25 mouse cellular contexts compared by ENCODE assay signal in the genomic region with DNA sequence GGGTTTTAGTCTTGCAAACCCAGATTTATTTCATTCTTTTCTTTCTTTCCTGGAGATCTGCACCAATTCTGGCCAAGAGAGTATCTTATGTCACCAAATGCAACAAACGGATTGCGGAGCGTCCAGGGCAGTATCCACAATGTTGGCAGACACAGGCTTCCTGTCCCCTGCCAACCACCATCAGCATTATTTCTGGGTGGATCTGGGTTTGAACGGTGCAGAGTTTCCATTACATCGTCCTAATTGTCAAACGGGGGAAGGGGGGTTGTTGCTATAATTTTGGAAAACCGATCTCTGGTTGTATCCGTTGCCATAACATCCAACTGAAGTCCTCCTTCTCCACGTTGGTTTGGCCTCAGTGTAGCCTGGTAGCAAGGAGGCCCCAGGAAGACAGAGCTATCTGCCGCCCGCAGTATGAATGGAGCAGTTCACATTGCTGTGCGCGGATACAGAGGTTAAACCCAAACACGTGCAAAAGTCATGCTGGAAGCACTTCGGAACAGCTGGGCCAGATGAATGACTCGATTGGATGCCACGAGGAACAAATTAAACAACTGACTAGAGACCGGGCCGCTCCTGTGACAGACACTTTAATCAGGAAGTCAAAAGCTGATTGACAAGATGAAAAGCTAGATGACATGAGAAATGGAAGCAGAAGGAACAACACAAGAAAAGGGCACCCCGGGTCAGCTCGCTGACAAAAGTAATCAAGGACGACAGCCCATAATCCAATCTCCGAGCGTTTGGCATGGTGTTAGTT.
A peak's percentile ranks its signal among the peaks of the same experiment; 100 is the strongest.
DNase-seq lines count a peak whose midpoint lies in the region; ATAC-seq lines count a peak whose summit lies in the region.
"Had no signal": no experiment of that assay in that cellular context is flagged by ENCODE, and none has a peak within 500 bp of the region (broad histone marks: within the 10 kb centered on the region; RNA-seq: fewer than 3 reads in every experiment).

No protein-coding gene starts in this region.

- H3K4me1 ChIP-seq in hindbrain, embryonic 11.5 days (replicated peaks; ENCODE audit: control insufficient read depth, insufficient read depth, low read length), result no peaks in the 10 kb centered on the region
- no peaks in the 10 kb centered on the region for H3K4me1 ChIP-seq in hindbrain, embryonic 14.5 days (replicated peaks; ENCODE audit: control insufficient read depth, insufficient read depth, low read length)
- H3K4me1 ChIP-seq in embryonic facial prominence, embryonic 11.5 days (ENCODE audit: control insufficient read depth, insufficient read depth, low read length), result no peaks in the 10 kb centered on the region
- no peaks in the 10 kb centered on the region for H3K4me1 ChIP-seq in limb, embryonic 11.5 days (ENCODE audit: control insufficient read depth, insufficient read depth, low read length)
- H3K4me1 ChIP-seq: forebrain, embryonic 13.5 days; heart, embryonic 13.5 days had no signal

- no peak overlapping the region for H3K4me2 ChIP-seq in hindbrain, embryonic 11.5 days (replicated peaks; ENCODE audit: low read depth, low read length)
- H3K4me2 ChIP-seq in hindbrain, embryonic 14.5 days (replicated peaks), result no peak overlapping the region
- H3K4me2 ChIP-seq in embryonic facial prominence, embryonic 11.5 days (ENCODE audit: low read depth, low read length), result no peak overlapping the region
- no peak overlapping the region for H3K4me2 ChIP-seq in limb, embryonic 11.5 days (ENCODE audit: low read depth, severe bottlenecking)
- H3K4me2 ChIP-seq: forebrain, embryonic 13.5 days; heart, embryonic 13.5 days; liver, embryonic 11.5 days had no signal

- no peak overlapping the region for H3K4me3 ChIP-seq in hindbrain, embryonic 11.5 days (ENCODE audit: low read depth, low read length)
- H3K4me3 ChIP-seq in hindbrain, embryonic 14.5 days (replicated peaks; ENCODE audit: low read length), result no peak overlapping the region
- H3K4me3 ChIP-seq in embryonic facial prominence, embryonic 11.5 days (ENCODE audit: low read depth, low read length), result no peak overlapping the region
- H3K4me3 ChIP-seq in limb, embryonic 11.5 days (ENCODE audit: low read depth, low read length), result no peak overlapping the region
- H3K4me3 ChIP-seq: forebrain, embryonic 13.5 days; heart, embryonic 13.5 days; myocyte had no signal

- peak; percentile 35 for DNase-seq in embryo, embryonic 10 days (ENCODE audit: low spot score)
- DNase-seq in embryo, embryonic 9.5 days (ENCODE audit: extremely low spot score), result no peak
- DNase-seq in hindbrain, embryonic 11.5 days (ENCODE audit: low spot score), result peak; percentile 22
- no peak for DNase-seq in hindbrain, embryonic 14.5 days (ENCODE audit: low spot score)
- peak; percentile 88 for DNase-seq in embryonic facial prominence, embryonic 11.5 days (ENCODE audit: low spot score)
- DNase-seq in limb, embryonic 11.5 days (ENCODE audit: low spot score), result peak; percentile 42
- DNase-seq in Muller cell, postnatal 12 days (ENCODE audit: inconsistent ontology term), result no peak
- DNase-seq in layer of hippocampus, adult 18-20 months (ENCODE audit: low spot score in 2 of 2), result no peak
- DNase-seq: adrenal gland, postnatal 10 days; cerebellum, postnatal 25 days; gastrocnemius, postnatal 36 days; heart, postnatal 4 days; kidney, adult 18-20 months; layer of hippocampus, postnatal 36 days; lung, adult 2 months; lung, postnatal 36 days; right cerebral cortex, postnatal 14 days; spleen, adult 18-20 months; thymus, postnatal 25 days had no signal

- 70% methylated on average over 24 of the region's 24 CpGs for WGBS in hindbrain, embryonic 11.5 days
- 75% methylated on average over 24 of the region's 24 CpGs for WGBS in hindbrain, embryonic 14.5 days
- 37% methylated on average over 24 of the region's 24 CpGs for WGBS in embryonic facial prominence, embryonic 11.5 days
- 74% methylated on average over 24 of the region's 24 CpGs for WGBS in limb, embryonic 11.5 days

- no peaks in the 10 kb centered on the region for H3K27me3 ChIP-seq in hindbrain, embryonic 11.5 days (ENCODE audit: control insufficient read depth, insufficient read depth, low read length)
- H3K27me3 ChIP-seq in hindbrain, embryonic 14.5 days (ENCODE audit: control insufficient read depth, insufficient read depth, low read length), result no peaks in the 10 kb centered on the region
- no peaks in the 10 kb centered on the region for H3K27me3 ChIP-seq in embryonic facial prominence, embryonic 11.5 days (ENCODE audit: control insufficient read depth, insufficient read depth, low read length)
- no peaks in the 10 kb centered on the region for H3K27me3 ChIP-seq in limb, embryonic 11.5 days (ENCODE audit: control insufficient read depth, insufficient read depth, low read length)
- H3K27me3 ChIP-seq: forebrain, embryonic 13.5 days; heart, embryonic 13.5 days; Patski had no signal

- no peak for ATAC-seq in hindbrain, embryonic 11.5 days (ENCODE audit: low FRiP score)
- ATAC-seq in hindbrain, embryonic 14.5 days (ENCODE audit: low FRiP score), result no peak
- ATAC-seq in embryonic facial prominence, embryonic 11.5 days (replicated peaks; ENCODE audit: insufficient number of reproducible peaks, low FRiP score, low TSS enrichment, low read depth), result peak; percentile 81
- no peak for ATAC-seq in limb, embryonic 11.5 days (ENCODE audit: insufficient number of reproducible peaks, low FRiP score, low TSS enrichment, low read depth)
- ATAC-seq: forebrain, embryonic 13.5 days; Patski had no signal

- H3K9ac ChIP-seq in hindbrain, embryonic 11.5 days (ENCODE audit: low read depth, low read length), result no peak overlapping the region
- no peak overlapping the region for H3K9ac ChIP-seq in hindbrain, embryonic 14.5 days
- H3K9ac ChIP-seq in embryonic facial prominence, embryonic 11.5 days (replicated peaks; ENCODE audit: low read length), result no peak overlapping the region
- no peak overlapping the region for H3K9ac ChIP-seq in limb, embryonic 11.5 days (ENCODE audit: low read length)
- H3K9ac ChIP-seq: forebrain, embryonic 13.5 days; heart, embryonic 13.5 days had no signal

- no peak overlapping the region for H3K27ac ChIP-seq in hindbrain, embryonic 11.5 days (ENCODE audit: low read depth, low read length)
- H3K27ac ChIP-seq in hindbrain, embryonic 14.5 days, result no peak overlapping the region
- H3K27ac ChIP-seq in embryonic facial prominence, embryonic 11.5 days (replicated peaks; ENCODE audit: low read depth, low read length), result no peak overlapping the region
- no peak overlapping the region for H3K27ac ChIP-seq in limb, embryonic 11.5 days (replicated peaks; ENCODE audit: low read depth, low read length)
- H3K27ac ChIP-seq: forebrain, embryonic 13.5 days; heart, embryonic 13.5 days; kidney, postnatal 0 days had no signal

- no peaks in the 10 kb centered on the region for H3K36me3 ChIP-seq in hindbrain, embryonic 11.5 days (ENCODE audit: control insufficient read depth, insufficient read depth, low read length)
- H3K36me3 ChIP-seq in hindbrain, embryonic 14.5 days (replicated peaks; ENCODE audit: control insufficient read depth, insufficient read depth), result no peaks in the 10 kb centered on the region
- no peaks in the 10 kb centered on the region for H3K36me3 ChIP-seq in embryonic facial prominence, embryonic 11.5 days (replicated peaks; ENCODE audit: control insufficient read depth, insufficient read depth, low read depth, low read length)
- H3K36me3 ChIP-seq in limb, embryonic 11.5 days (ENCODE audit: control insufficient read depth, insufficient read depth, low read length), result no peaks in the 10 kb centered on the region
- H3K36me3 ChIP-seq: heart, embryonic 13.5 days had no signal

- no peaks in the 10 kb centered on the region for H3K9me3 ChIP-seq in hindbrain, embryonic 11.5 days (ENCODE audit: control insufficient read depth, low read length)
- H3K9me3 ChIP-seq in hindbrain, embryonic 14.5 days (ENCODE audit: control insufficient read depth, low read length), result no peaks in the 10 kb centered on the region
- no peaks in the 10 kb centered on the region for H3K9me3 ChIP-seq in embryonic facial prominence, embryonic 11.5 days (replicated peaks; ENCODE audit: control insufficient read depth, low read length)
- no peaks in the 10 kb centered on the region for H3K9me3 ChIP-seq in limb, embryonic 11.5 days (ENCODE audit: control insufficient read depth, low read length)
- H3K9me3 ChIP-seq: forebrain, embryonic 13.5 days; heart, embryonic 13.5 days had no signal

Comparison
In these comparisons a context has a peak if more than half of its experiments do, and no peak if none do; other contexts are left out.
1. DNase-seq: peak in embryo, embryonic 10 days (single experiment), hindbrain, embryonic 11.5 days (single experiment), embryonic facial prominence, embryonic 11.5 days (single experiment) and limb, embryonic 11.5 days (single experiment); none in embryo, embryonic 9.5 days (single experiment), hindbrain, embryonic 14.5 days (single experiment), Muller cell, postnatal 12 days (single experiment) and layer of hippocampus, adult 18-20 months (0 of 2).